Mouse (Mus musculus) neural tube, embryonic 12.5 days (tissue): ENCODE data around the gene Rbm18. TPM values are rescaled to one million over a fixed set of nuclear protein-coding genes. Genes with fewer than 3 reads are reported as not detected.

Experiments
- ATAC-seq: fragments of 200-750 bp; cut with Nextera tagmentation; 2 replicates; pipeline ENCODE4 v1.8.0; 2017; ENCODE audit warnings: low read depth, mild to moderate bottlenecking, moderate TSS enrichment, moderate library complexity; ENCODE audit not compliant: low FRiP score
- H3K27ac ChIP-seq: fragments of 300-500 bp; sonication (generic); 2 replicates; pipeline ENCODE4 v1.5.1; 2016
- H3K27me3 ChIP-seq: fragments of 300-500 bp; sonication (generic); replicated peaks from 2 replicates; pipeline ENCODE4 v1.6.1; 2016; ENCODE audit warnings: mild to moderate bottlenecking
- H3K36me3 ChIP-seq: fragments of 300-500 bp; sonication (generic); 2 replicates; pipeline ENCODE4 v1.6.1; 2016; ENCODE audit warnings: mild to moderate bottlenecking
- H3K4me1 ChIP-seq: fragments of 300-500 bp; sonication (generic); 2 replicates; pipeline ENCODE4 v1.6.1; 2016
- H3K4me2 ChIP-seq: fragments of 300-500 bp; sonication (generic); replicated peaks from 2 replicates; pipeline ENCODE4 v1.6.1; 2016; ENCODE audit warnings: mild to moderate bottlenecking
- H3K4me3 ChIP-seq: fragments of 300-500 bp; sonication (generic); 2 replicates; pipeline ENCODE4 v1.5.1; 2016
- H3K9ac ChIP-seq: fragments of 300-500 bp; sonication (generic); 2 replicates; pipeline ENCODE4 v1.6.1; 2016; ENCODE audit warnings: mild to moderate bottlenecking
- H3K9me3 ChIP-seq: fragments of 300-500 bp; sonication (generic); 2 replicates; pipeline ENCODE4 v1.6.1; 2016; ENCODE audit warnings: mild to moderate bottlenecking
- WGBS: fragments of 180-500 bp; shearing (Covaris S2); methylation state at CpG from one replicate; pipeline ENCODE4 v1.1.7; 2016; 5-methylcytosine and 5-hydroxymethylcytosine counted together
- polyA plus RNA-seq: library from polyadenylated mRNA; unstranded; fragments of >200 nt; fragmentation: Nextera tagmentation; extraction: Ambion mirVana; gene quantifications from 2 replicates; pipeline ENCODE4 v1.2.1, GENCODE M21; 2016

Gene Rbm18
- polyA plus RNA-seq, 1 experiment from 2014 or later = 127 TPM

DNA sequence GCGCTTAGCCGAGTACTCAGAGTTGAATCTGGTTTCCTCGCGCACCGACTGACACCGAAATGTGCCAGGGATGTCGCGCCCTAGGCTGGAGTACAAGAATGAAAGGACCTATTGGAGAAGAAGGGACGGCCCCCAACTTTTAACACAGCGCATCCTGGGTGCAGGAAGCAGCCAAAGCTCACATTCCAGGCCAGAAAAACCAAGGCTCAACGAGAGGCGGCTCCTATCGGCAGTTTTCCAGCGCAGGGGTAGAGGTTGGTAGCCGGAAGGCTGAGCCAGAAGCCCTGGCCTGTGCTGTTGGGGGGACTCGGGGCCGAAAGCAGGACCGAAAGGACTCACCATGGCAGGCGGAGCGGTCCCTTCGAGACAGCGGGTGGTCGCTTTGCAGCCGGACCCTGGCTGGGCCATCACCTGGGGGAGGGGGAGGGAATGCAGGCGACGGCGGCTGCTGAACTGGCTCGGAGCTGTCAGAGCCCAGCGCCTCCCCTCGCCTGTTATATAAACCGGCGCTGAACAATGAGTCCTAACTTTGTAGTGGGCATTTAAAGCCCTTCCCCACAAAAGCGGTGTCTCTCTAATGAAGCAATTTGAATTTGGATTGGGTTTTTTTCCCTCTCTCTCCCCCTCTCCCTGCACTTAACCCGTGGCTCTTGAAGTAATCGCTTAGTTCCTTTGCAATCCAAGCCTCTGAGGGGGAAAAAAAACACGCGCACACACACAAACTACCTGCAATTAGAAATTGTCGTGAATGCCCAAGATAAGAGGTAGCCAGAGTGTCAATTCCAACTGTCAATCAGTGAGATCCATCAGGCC, 32.8 kb downstream of the Rbm18 start:
- peaks cover 37% of the 10 kb centered on the region for H3K4me1 ChIP-seq
- no peak overlapping the region for H3K9ac ChIP-seq
- no peak overlapping the region for H3K27ac ChIP-seq
- peak overlapping the region; percentile 59 for H3K4me2 ChIP-seq
- ATAC-seq = no peak
- H3K27me3 ChIP-seq = peaks cover 99% of the 10 kb centered on the region
- H3K36me3 ChIP-seq = no peaks in the 10 kb centered on the region
- under 1% methylated on average over 38 of the region's 38 CpGs for WGBS
- H3K9me3 ChIP-seq = no peaks in the 10 kb centered on the region
- peak overlapping the region; percentile 22 for H3K4me3 ChIP-seq

GRCm38 (mm10) chr2:36103069-36103554, 33.5 kb downstream of the Rbm18 start:
- Histone ChIP-seq H3K4me1 (peaks cover 37% of the 10 kb centered on the region), H3K36me3 (no peaks in the 10 kb centered on the region), H3K9ac (no peak overlapping the region), H3K4me2 (peak overlapping the region; percentile 59), H3K9me3 (no peaks in the 10 kb centered on the region), H3K27ac (no peak overlapping the region), H3K4me3 (no peak overlapping the region), H3K27me3 (peaks cover 99% of the 10 kb centered on the region)
- ATAC-seq = no peak
- WGBS = 1% methylated on average over 21 of the region's 21 CpGs

GRCm38 (mm10) chr2:36102559-36102946, 34.0 kb downstream of the Rbm18 start:
- H3K27me3 ChIP-seq = peaks cover 99% of the 10 kb centered on the region
- H3K27ac ChIP-seq = no peak overlapping the region
- no peak overlapping the region for H3K4me3 ChIP-seq
- no peak for ATAC-seq
- H3K9ac ChIP-seq = no peak overlapping the region
- no peaks in the 10 kb centered on the region for H3K36me3 ChIP-seq
- H3K4me1 ChIP-seq = peaks cover 37% of the 10 kb centered on the region
- under 1% methylated on average over 21 of the region's 21 CpGs for WGBS
- H3K9me3 ChIP-seq = no peaks in the 10 kb centered on the region
- H3K4me2 ChIP-seq = 0 out of 2 replicates have a peak overlapping the region, but pooled peaks have one; percentile 59

DNA sequence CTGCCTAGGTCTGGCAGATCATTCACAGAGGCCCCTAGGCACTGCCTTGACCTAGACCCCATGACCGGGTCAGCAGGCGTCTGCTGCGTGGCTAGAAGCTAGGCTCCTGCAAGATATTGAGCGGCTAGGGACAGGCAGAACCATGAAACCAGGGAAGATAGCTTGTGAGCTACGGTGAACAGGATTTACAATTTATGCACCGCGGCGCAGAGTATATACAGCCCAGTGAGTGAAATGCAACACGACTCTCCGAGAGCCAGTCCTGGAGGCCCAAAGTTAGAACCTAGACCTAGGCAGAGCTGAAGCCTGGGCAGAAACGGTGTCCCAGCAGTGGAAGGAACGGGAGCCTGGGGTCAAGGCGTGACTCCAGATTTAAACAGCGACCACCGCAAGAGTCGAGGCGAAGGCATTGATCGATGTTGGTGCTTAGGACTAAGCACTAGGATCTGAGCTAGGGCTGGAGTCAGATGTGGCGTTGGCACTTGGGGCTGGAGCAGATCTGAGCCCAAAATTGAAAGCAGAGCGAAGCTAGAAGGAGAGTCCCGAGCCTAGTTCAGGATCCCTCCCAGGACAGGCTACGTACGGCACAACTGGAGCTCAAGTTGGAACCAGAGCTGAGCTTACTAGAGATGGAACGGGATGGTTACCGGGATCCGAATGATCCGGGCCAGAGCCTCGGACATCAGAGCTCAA, 34.6 kb downstream of the Rbm18 start:
- Histone ChIP-seq H3K9ac (no peak overlapping the region), H3K4me1 (peaks cover 37% of the 10 kb centered on the region), H3K4me3 (no peak overlapping the region), H3K27ac (no peak overlapping the region), H3K36me3 (no peaks in the 10 kb centered on the region), H3K9me3 (no peaks in the 10 kb centered on the region), H3K4me2 (0 out of 2 replicates have a peak overlapping the region, but pooled peaks have one; percentile 59), H3K27me3 (peaks cover 99% of the 10 kb centered on the region)
- 1% methylated on average over 28 of the region's 28 CpGs for WGBS
- no peak for ATAC-seq

GRCm38 (mm10) chr2:36099739-36100138, 36.8 kb downstream of the Rbm18 start:
- ATAC-seq = no peak

GRCm38 (mm10) chr2:36098021-36098420, 38.6 kb downstream of the Rbm18 start:
- no peaks in the 10 kb centered on the region for H3K9me3 ChIP-seq
- peak overlapping the region; percentile 13; the same call in 1 of the 2 replicates for H3K4me3 ChIP-seq
- 2% methylated on average over 5 of the region's 5 CpGs for WGBS
- H3K36me3 ChIP-seq = no peaks in the 10 kb centered on the region
- H3K4me2 ChIP-seq = no peak overlapping the region
- peaks cover 100% of the 10 kb centered on the region for H3K27me3 ChIP-seq
- H3K27ac ChIP-seq = no peak overlapping the region
- H3K4me1 ChIP-seq = peaks cover 13% of the 10 kb centered on the region; the same call in 1 of the 2 replicates
- no peak for ATAC-seq
- H3K9ac ChIP-seq = no peak overlapping the region

More at GRCm38 (mm10) chr2:36099739-36100138, 36.8 kb downstream of the Rbm18 start:
- Histone ChIP-seq H3K4me1 (peaks cover 30% of the 10 kb centered on the region), H3K4me2 (no peak overlapping the region), H3K27ac (no peak overlapping the region), H3K36me3 (no peaks in the 10 kb centered on the region), H3K9ac (no peak overlapping the region), H3K27me3 (peaks cover 99% of the 10 kb centered on the region), H3K4me3 (no peak overlapping the region), H3K9me3 (no peaks in the 10 kb centered on the region)
- 7% methylated on average over 6 of the region's 6 CpGs for WGBS

DNA sequence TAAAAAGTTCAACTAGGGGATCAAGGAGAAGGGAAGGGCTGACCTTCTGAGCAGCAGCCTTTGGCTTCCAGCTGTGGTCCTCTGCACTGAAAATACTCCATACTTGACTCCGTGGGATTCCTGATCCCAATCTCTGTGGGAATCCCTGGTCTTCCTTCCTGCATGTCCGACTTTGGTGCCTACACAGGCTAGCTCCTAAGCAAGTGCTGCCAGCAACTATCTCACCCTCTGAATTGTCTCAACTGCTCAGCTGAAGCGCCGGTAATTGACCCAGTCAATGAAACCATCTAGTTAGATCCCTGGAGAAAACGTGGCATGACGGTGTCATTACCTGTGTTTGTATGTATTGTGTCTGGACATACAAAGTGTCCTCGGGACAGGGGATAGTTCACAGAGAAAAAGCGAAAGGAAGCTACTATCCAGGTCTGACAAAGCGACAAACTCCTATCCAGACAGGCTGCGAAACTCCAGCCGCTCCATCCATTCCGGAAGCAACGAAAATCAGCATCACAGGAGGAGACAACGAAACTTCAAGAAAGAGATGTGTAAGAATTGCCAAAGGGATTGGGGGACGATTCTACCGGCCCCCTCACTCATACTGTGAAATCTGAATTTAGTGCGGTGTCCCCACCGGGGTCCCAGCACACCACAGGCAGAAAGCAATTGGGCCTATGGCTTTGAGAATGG, 39.3 kb downstream of the Rbm18 start:
- Histone ChIP-seq H3K4me3 (no peak overlapping the region), H3K4me1 (0 out of 2 replicates have a peak, but pooled peaks cover 5% of the 10 kb centered on the region), H3K4me2 (no peak overlapping the region), H3K9me3 (no peaks in the 10 kb centered on the region), H3K27ac (no peak overlapping the region), H3K27me3 (peaks cover 100% of the 10 kb centered on the region), H3K9ac (no peak overlapping the region), H3K36me3 (no peaks in the 10 kb centered on the region)
- no peak for ATAC-seq
- 3% methylated on average over 18 of the region's 18 CpGs for WGBS

- H3K36me3 ChIP-seq = no peaks in the 10 kb centered on the region
- no peak overlapping the region for H3K4me3 ChIP-seq
- peaks cover 12% of the 10 kb centered on the region for H3K4me1 ChIP-seq
- H3K9me3 ChIP-seq = no peaks in the 10 kb centered on the region
- H3K4me2 ChIP-seq = no peak overlapping the region
- no peak for ATAC-seq
- no peak overlapping the region for H3K9ac ChIP-seq
- no peak overlapping the region for H3K27ac ChIP-seq
- peaks cover 100% of the 10 kb centered on the region for H3K27me3 ChIP-seq
- WGBS = 3% methylated on average over 31 of the region's 31 CpGs
These were observed 42.6 kb downstream of the Rbm18 start for GRCm38 (mm10) chr2:36093914-36094475.

DNA sequence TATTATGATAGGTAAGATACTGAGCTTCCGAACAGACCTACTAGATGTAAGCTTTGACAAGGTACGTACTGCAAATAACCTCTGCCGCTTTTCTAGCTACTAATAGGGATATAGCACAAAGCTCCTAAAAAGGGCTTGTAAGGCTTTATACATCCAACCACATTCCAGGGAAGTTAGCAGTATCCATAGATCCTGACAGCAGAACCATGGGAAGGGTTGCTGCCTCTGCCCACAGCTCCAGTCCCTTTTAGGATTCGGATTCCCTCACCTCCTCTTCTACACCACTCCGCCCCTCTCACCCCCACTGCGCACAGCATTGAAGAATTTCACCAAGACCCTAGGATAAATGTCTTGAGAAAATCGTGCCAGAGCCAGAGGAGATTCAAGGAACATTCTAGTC, 43.3 kb downstream of the Rbm18 start:
- 12% methylated on average over 7 of the region's 7 CpGs for WGBS
- Histone ChIP-seq H3K27me3 (peaks cover 100% of the 10 kb centered on the region), H3K4me3 (no peak overlapping the region), H3K4me1 (peaks cover 12% of the 10 kb centered on the region), H3K4me2 (no peak overlapping the region), H3K9ac (no peak overlapping the region), H3K36me3 (no peaks in the 10 kb centered on the region), H3K27ac (no peak overlapping the region), H3K9me3 (no peaks in the 10 kb centered on the region)
- no peak for ATAC-seq

GRCm38 (mm10) chr2:36092748-36093147, 43.8 kb downstream of the Rbm18 start:
- Histone ChIP-seq H3K36me3 (no peaks in the 10 kb centered on the region), H3K9ac (no peak overlapping the region), H3K27ac (no peak overlapping the region), H3K4me3 (no peak overlapping the region), H3K4me2 (no peak overlapping the region), H3K27me3 (peaks cover 98% of the 10 kb centered on the region), H3K4me1 (peaks cover 12% of the 10 kb centered on the region), H3K9me3 (no peaks in the 10 kb centered on the region)
- 3% methylated on average over 4 of the region's 4 CpGs for WGBS
- ATAC-seq = no peak

DNA sequence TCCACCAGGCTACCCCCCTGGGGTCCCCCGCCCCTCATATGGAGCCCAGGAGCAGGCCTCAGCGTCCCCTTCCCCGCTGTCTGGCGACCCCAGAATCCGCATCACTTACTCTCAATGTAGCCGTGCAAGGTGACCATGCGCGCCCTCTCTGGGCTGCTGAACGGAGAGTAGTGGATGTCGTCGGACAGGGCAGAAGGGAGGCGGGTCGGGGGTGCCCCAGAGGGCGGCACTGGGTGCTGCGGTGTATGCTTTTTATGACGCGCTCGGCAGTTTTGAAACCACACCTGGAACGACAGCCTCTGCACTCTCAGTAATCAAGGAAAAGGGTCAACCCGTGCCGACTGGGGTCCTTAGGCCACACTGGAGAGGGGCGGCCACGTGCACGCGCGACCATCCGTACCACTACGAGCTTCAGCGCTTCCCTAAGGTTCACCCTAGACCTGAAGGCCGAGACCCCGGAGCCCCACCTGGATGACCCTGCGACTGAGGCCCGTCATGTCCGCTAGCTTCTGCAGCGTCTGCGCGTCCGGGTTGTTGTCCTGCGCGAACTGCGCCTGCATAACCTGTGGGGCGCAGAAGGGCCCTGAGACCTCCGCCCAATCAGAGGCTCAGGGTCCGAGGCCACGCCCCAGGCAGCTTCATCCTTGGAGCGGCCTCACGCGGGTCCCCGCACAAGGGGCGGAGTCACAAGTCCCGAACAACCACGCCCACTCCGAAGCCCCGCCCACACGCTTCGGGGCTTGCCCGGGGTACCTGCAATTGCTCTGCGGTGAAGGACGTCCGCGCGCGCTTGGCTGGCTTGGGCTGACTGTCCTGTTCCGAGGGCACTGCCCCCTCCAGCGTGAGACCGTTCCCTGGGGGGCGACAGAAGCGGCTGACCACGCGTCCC, 45.5 kb downstream of the Rbm18 start:
- peak; percentile 85 for ATAC-seq
- 1% methylated on average over 70 of the region's 70 CpGs for WGBS
- Histone ChIP-seq H3K4me1 (peaks cover 12% of the 10 kb centered on the region), H3K9me3 (no peaks in the 10 kb centered on the region), H3K9ac (0 out of 2 replicates have a peak overlapping the region, but pooled peaks have one; percentile 21), H3K4me2 (peak overlapping the region; percentile 71), H3K4me3 (peak overlapping the region; percentile 37), H3K27ac (no peak overlapping the region), H3K27me3 (peaks cover 98% of the 10 kb centered on the region), H3K36me3 (no peaks in the 10 kb centered on the region)
